Mouse (Mus musculus): Measurements from ENCODE around the gene Ofcc1. TPM values are rescaled to one million over a fixed set of nuclear protein-coding genes. Genes with fewer than 3 reads are reported as not detected.

Gene Ofcc1
- polyA plus RNA-seq, 1 experiment from 2014 or later: not detected

DNA sequence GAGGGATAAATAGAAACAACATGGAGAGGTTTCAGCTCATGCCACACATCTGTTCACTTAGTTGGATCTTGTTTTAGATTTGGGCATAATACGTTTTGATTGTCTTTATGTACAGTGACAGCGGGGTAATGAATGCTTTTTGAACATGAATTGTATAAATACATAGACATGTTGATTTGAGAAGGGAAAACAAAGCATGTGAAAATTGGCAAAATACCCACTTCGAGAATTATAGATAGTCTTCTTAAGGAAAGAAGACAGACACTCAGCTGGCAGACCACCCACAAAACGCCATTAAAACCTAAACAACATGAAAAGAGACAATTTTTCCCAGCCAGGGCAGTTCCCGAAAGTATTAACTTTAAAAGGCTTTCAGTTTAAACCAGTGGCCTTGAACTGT is 37.9 kb downstream of the Ofcc1 start:
- Histone ChIP-seq H3K4me3 (ENCODE audit: low read depth, low read length) (no peak overlapping the region), H3K4me2 (ENCODE audit: low read depth, low read length) (no peak overlapping the region), H3K4me1 (ENCODE audit: control insufficient read depth, insufficient read depth, low read length) (no peaks in the 10 kb centered on the region), H3K27me3 (replicated peaks; ENCODE audit: control insufficient read depth, insufficient read depth, low read length) (no peaks in the 10 kb centered on the region), H3K9ac (ENCODE audit: low read depth, low read length) (no peak overlapping the region), H3K27ac (replicated peaks; ENCODE audit: low read depth, low read length) (no peak overlapping the region), H3K9me3 (ENCODE audit: control insufficient read depth, low read length) (no peaks in the 10 kb centered on the region), H3K36me3 (ENCODE audit: control insufficient read depth, insufficient read depth, low read length) (no peaks in the 10 kb centered on the region)
- DNase-seq (ENCODE audit: low spot score) (no peak), ATAC-seq (ENCODE audit: low read depth) (no peak)
- WGBS: 50% methylated on average over 5 of the region's 5 CpGs

GRCm38 (mm10) chr13:40320814-40321525 is 40.3 kb downstream of the Ofcc1 start:
- Histone ChIP-seq H3K4me3 (ENCODE audit: low read depth, low read length) (no peak overlapping the region), H3K36me3 (ENCODE audit: control insufficient read depth, insufficient read depth, low read length) (no peaks in the 10 kb centered on the region), H3K9me3 (ENCODE audit: control insufficient read depth, low read length) (no peaks in the 10 kb centered on the region), H3K9ac (ENCODE audit: low read depth, low read length) (no peak overlapping the region), H3K4me1 (ENCODE audit: control insufficient read depth, insufficient read depth, low read length) (no peaks in the 10 kb centered on the region), H3K27ac (replicated peaks; ENCODE audit: low read depth, low read length) (no peak overlapping the region), H3K4me2 (ENCODE audit: low read depth, low read length) (no peak overlapping the region), H3K27me3 (replicated peaks; ENCODE audit: control insufficient read depth, insufficient read depth, low read length) (no peaks in the 10 kb centered on the region)
- 83% methylated on average over 6 of the region's 6 CpGs for WGBS
- ATAC-seq (ENCODE audit: low read depth): no peak
- DNase-seq (ENCODE audit: low spot score): no peak

GRCm38 (mm10) chr13:40317731-40318130 is 43.5 kb downstream of the Ofcc1 start:
- Histone ChIP-seq H3K4me1 (ENCODE audit: control insufficient read depth, insufficient read depth, low read length) (no peaks in the 10 kb centered on the region; the same call in 1 of the 2 replicates), H3K36me3 (ENCODE audit: control insufficient read depth, insufficient read depth, low read length) (no peaks in the 10 kb centered on the region), H3K9ac (ENCODE audit: low read depth, low read length) (no peak overlapping the region), H3K9me3 (ENCODE audit: control insufficient read depth, low read length) (no peaks in the 10 kb centered on the region), H3K27ac (replicated peaks; ENCODE audit: low read depth, low read length) (no peak overlapping the region), H3K4me3 (ENCODE audit: low read depth, low read length) (no peak overlapping the region), H3K4me2 (ENCODE audit: low read depth, low read length) (no peak overlapping the region), H3K27me3 (replicated peaks; ENCODE audit: control insufficient read depth, insufficient read depth, low read length) (no peaks in the 10 kb centered on the region)
- ATAC-seq (ENCODE audit: low read depth) (no peak), DNase-seq (ENCODE audit: low spot score) (no peak)
- 91% methylated on average over 2 of the region's 2 CpGs for WGBS

DNA sequence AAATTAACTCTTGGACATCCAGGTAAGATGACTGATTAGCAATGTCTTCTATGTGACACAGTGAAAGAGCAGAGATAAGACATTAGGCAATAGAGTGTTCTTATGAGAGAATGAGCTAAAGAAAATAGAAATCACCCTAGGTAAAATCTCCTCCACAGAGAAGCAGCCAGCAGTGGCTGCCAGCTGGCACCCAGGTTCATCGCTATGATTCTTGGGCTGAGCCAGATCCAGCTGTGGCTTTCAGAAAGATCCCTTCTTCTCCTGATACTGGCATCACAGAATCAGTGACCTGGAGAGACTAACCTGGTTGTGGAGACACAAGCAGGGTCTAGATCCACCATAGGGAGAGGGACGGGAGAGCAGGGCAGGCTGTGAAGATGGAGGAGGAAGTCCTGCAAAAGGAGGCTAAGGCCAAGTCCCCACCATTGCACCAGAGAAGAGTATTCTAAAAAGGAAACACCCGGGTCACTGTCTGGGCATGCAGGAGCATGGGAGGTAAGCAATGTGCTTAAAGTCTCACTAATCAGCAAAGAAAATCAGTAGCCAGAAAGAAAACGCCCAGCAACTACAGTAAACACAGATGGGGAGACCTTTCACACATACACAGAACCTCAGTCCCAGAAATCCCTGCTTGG is 46.0 kb downstream of the Ofcc1 start:
- Histone ChIP-seq H3K9me3 (ENCODE audit: control insufficient read depth, low read length) (no peaks in the 10 kb centered on the region), H3K27me3 (replicated peaks; ENCODE audit: control insufficient read depth, insufficient read depth, low read length) (no peaks in the 10 kb centered on the region), H3K9ac (ENCODE audit: low read depth, low read length) (no peak overlapping the region), H3K4me3 (ENCODE audit: low read depth, low read length) (no peak overlapping the region), H3K27ac (replicated peaks; ENCODE audit: low read depth, low read length) (peak overlapping the region; percentile 39; the same call in 1 of the 2 replicates), H3K4me2 (ENCODE audit: low read depth, low read length) (no peak overlapping the region), H3K36me3 (ENCODE audit: control insufficient read depth, insufficient read depth, low read length) (no peaks in the 10 kb centered on the region), H3K4me1 (ENCODE audit: control insufficient read depth, insufficient read depth, low read length) (no peaks in the 10 kb centered on the region; the same call in 1 of the 2 replicates)
- DNase-seq (ENCODE audit: low spot score): no peak
- WGBS: 56% methylated on average over 4 of the region's 4 CpGs
- no peak for ATAC-seq (ENCODE audit: low read depth)

DNA sequence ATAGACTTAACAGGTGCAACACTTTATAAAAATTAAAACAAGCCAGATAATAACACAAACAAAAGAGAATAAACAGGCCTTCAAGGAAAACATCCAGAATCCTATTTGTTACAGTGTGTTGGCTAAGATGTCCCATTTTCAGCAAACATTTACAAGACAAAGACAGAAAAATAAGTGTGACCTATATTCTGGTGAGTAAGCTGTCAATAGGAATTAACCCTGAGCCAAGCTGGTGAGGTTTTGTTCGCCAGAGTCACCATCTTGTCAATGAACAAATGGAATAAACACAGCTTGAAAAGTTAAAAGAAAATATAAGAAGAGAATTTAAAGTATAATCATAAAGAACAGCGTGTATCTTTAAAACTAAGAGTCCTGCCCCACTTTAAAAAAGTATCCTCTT is 68.4 kb downstream of the Ofcc1 start:
- no peak overlapping the region for H3K27ac ChIP-seq (replicated peaks; ENCODE audit: low read depth, low read length)
- ATAC-seq (ENCODE audit: low read depth) (no peak), DNase-seq (ENCODE audit: low spot score) (no peak)
- H3K4me3 ChIP-seq (ENCODE audit: low read depth, low read length): no peak overlapping the region
- no peak overlapping the region for H3K9ac ChIP-seq (ENCODE audit: low read depth, low read length)
- no peak overlapping the region for H3K4me2 ChIP-seq (ENCODE audit: low read depth, low read length)
- H3K9me3 ChIP-seq (ENCODE audit: control insufficient read depth, low read length): no peaks in the 10 kb centered on the region
- H3K4me1 ChIP-seq (ENCODE audit: control insufficient read depth, insufficient read depth, low read length): no peaks in the 10 kb centered on the region
- WGBS: 81% methylated on average over 2 of the region's 2 CpGs
- H3K36me3 ChIP-seq (ENCODE audit: control insufficient read depth, insufficient read depth, low read length): no peaks in the 10 kb centered on the region
- H3K27me3 ChIP-seq (replicated peaks; ENCODE audit: control insufficient read depth, insufficient read depth, low read length): no peaks in the 10 kb centered on the region

DNA sequence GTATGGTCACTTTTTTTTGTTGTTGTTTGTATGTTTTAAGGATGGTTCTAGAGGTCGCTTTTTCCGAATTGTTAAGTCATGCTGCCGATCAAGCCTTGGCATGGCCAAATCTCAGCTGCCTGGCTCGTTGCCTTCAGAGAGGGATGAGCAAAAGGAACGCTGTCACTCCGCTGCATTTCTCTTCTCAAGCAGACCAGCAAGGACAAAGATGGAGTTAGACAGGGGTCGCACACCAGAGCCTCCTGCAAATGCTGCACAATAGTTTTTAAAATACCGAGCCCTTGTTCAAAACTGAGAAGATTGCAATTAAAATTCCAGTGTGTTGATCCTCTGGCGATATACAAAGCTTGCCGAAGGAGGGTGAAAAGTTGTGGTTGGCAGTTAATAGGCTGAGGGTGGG is 70.4 kb downstream of the Ofcc1 start:
- WGBS: 78% methylated on average over 10 of the region's 10 CpGs

DNA sequence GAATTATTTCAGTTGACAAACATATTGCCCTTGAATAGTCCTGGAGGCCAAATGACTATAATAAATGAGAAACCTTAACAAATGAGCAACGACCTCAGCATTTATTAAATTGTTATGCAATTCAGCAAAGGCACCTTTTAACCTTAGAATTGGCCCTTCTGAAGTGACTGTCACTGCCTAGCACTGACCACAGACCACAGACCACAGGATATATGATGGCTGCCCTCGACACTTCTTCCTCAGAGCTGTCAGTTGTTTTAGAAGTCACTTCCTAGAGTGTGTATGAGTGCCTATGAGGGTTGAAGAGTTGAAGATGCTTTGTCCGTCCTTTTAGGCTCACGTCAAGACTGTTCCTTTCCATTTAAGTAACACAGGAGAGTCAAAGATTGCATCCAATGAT is 72.6 kb downstream of the Ofcc1 start:
- 0 out of 2 replicates have a peak, but pooled peaks cover 3% of the 10 kb centered on the region for H3K4me1 ChIP-seq (ENCODE audit: control insufficient read depth, insufficient read depth, low read length)
- no peak overlapping the region for H3K27ac ChIP-seq (replicated peaks; ENCODE audit: low read depth, low read length)
- no peak for ATAC-seq (ENCODE audit: low read depth)
- no peaks in the 10 kb centered on the region for H3K36me3 ChIP-seq (ENCODE audit: control insufficient read depth, insufficient read depth, low read length)
- H3K27me3 ChIP-seq (replicated peaks; ENCODE audit: control insufficient read depth, insufficient read depth, low read length): no peaks in the 10 kb centered on the region; the same call in 1 of the 2 replicates
- H3K9me3 ChIP-seq (ENCODE audit: control insufficient read depth, low read length): no peaks in the 10 kb centered on the region
- H3K4me3 ChIP-seq (ENCODE audit: low read depth, low read length): no peak overlapping the region
- no peak for DNase-seq (ENCODE audit: low spot score)
- no peak overlapping the region for H3K9ac ChIP-seq (ENCODE audit: low read depth, low read length)
- no peak overlapping the region for H3K4me2 ChIP-seq (ENCODE audit: low read depth, low read length)
- 67% methylated on average over 4 of the region's 4 CpGs for WGBS

More for the DNA sequence above, 70.4 kb downstream of the Ofcc1 start:
- Histone ChIP-seq H3K27me3 (replicated peaks; ENCODE audit: control insufficient read depth, insufficient read depth, low read length) (no peaks in the 10 kb centered on the region; the same call in 1 of the 2 replicates), H3K9me3 (ENCODE audit: control insufficient read depth, low read length) (no peaks in the 10 kb centered on the region), H3K4me1 (ENCODE audit: control insufficient read depth, insufficient read depth, low read length) (0 out of 2 replicates have a peak, but pooled peaks cover 3% of the 10 kb centered on the region), H3K4me3 (ENCODE audit: low read depth, low read length) (no peak overlapping the region), H3K27ac (replicated peaks; ENCODE audit: low read depth, low read length) (no peak overlapping the region), H3K36me3 (ENCODE audit: control insufficient read depth, insufficient read depth, low read length) (no peaks in the 10 kb centered on the region), H3K4me2 (ENCODE audit: low read depth, low read length) (no peak overlapping the region), H3K9ac (ENCODE audit: low read depth, low read length) (no peak overlapping the region)
- no peak; the same call in 1 of the 2 replicates for ATAC-seq (ENCODE audit: low read depth)
- no peak for DNase-seq (ENCODE audit: low spot score)

DNA sequence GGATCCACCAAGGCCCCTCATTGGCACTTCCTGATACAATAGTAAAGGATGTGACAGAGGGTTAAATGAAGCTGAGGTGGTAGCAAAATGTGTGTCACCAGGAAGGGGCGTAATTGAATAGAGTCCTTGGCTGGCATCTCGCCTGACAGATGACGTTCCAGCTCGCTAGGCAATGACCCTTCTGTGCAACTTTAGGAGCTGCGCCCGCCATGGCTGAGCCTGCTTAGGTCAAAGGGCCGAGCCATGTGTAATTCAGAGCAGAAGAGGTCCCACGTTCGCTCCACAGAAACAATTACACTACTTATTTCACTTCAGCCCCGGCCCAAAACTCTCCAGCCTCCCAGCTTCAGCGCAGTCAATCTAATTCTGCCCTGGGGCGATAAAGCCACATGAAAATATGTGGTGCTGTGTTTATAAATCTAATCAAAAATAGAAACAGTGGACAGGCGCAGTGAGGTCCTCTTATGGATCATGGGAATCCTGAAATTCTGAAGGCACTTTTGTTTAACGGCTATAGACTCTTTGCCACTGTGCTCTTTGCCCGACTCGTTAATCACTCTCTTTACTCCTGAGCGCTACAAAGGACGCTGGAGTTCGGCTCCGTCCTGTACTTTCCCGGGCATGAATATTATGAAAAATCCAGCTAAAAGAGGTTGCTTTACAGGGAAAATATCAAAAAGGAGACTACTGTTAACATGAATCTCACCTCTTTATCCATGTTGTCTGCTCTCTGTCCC is 73.8 kb downstream of the Ofcc1 start:
- ATAC-seq (ENCODE audit: low read depth) (peak; percentile 50; the same call in 1 of the 2 replicates), DNase-seq (ENCODE audit: low spot score) (peak; percentile 45)
- Histone ChIP-seq H3K27ac (replicated peaks; ENCODE audit: low read depth, low read length) (no peak overlapping the region), H3K9me3 (ENCODE audit: control insufficient read depth, low read length) (no peaks in the 10 kb centered on the region), H3K4me1 (ENCODE audit: control insufficient read depth, insufficient read depth, low read length) (0 out of 2 replicates have a peak, but pooled peaks cover 3% of the 10 kb centered on the region), H3K27me3 (replicated peaks; ENCODE audit: control insufficient read depth, insufficient read depth, low read length) (no peaks in the 10 kb centered on the region; the same call in 1 of the 2 replicates), H3K9ac (ENCODE audit: low read depth, low read length) (peak overlapping the region; percentile 1; the same call in 1 of the 2 replicates), H3K4me3 (ENCODE audit: low read depth, low read length) (peak overlapping the region; percentile 18), H3K4me2 (ENCODE audit: low read depth, low read length) (peak overlapping the region; percentile 49), H3K36me3 (ENCODE audit: control insufficient read depth, insufficient read depth, low read length) (no peaks in the 10 kb centered on the region)
- WGBS: 25% methylated on average over 21 of the region's 21 CpGs
